Mouse (Mus musculus): ENCODE measurements at regions not wholly inside any gene's neighbourhood (a gene's known extent, or its start where the extent isn't known, plus 50 kb on each side); places are given as distances from the start of the nearest gene placed in this dataset.

- no peak for ATAC-seq (replicated peaks)
- H3K27me3 ChIP-seq: no peaks in the 10 kb centered on the region
- 84% methylated on average over 5 of the region's 5 CpGs for WGBS
- H3K27ac ChIP-seq (replicated peaks): no peak overlapping the region
- H3K9me3 ChIP-seq: no peaks in the 10 kb centered on the region
- H3K9ac ChIP-seq (replicated peaks): no peak overlapping the region
- H3K36me3 ChIP-seq: no peaks in the 10 kb centered on the region
- no peaks in the 10 kb centered on the region for H3K4me1 ChIP-seq
- no peak overlapping the region for H3K4me3 ChIP-seq
- H3K4me2 ChIP-seq (replicated peaks): no peak overlapping the region
These were observed 593.2 kb upstream of the Nrp1 start for GRCm38 (mm10) chr8:127765199-127765598.

GRCm38 (mm10) chr8:127768311-127768710 is 590.1 kb upstream of the Nrp1 start:
- Histone ChIP-seq H3K27me3 (no peaks in the 10 kb centered on the region), H3K9ac (replicated peaks) (no peak overlapping the region), H3K4me3 (no peak overlapping the region), H3K9me3 (peaks cover 5% of the 10 kb centered on the region; the same call in 1 of the 2 replicates), H3K4me1 (no peaks in the 10 kb centered on the region), H3K27ac (replicated peaks) (no peak overlapping the region), H3K36me3 (no peaks in the 10 kb centered on the region), H3K4me2 (replicated peaks) (no peak overlapping the region)
- WGBS: 21% methylated on average over 3 of the region's 3 CpGs
- ATAC-seq (replicated peaks): no peak

- WGBS: 95% methylated on average over 1 of the region's 1 CpGs
- no peak for ATAC-seq (replicated peaks)
These were observed 588.8 kb upstream of the Nrp1 start for GRCm38 (mm10) chr8:127769651-127770050.

GRCm38 (mm10) chr8:127771781-127772180 is 586.6 kb upstream of the Nrp1 start:
- H3K4me3 ChIP-seq: no peak overlapping the region
- H3K9ac ChIP-seq (replicated peaks): no peak overlapping the region
- WGBS: 87% methylated on average over 1 of the region's 1 CpGs
- no peak for ATAC-seq (replicated peaks)
- H3K9me3 ChIP-seq: peaks cover 5% of the 10 kb centered on the region; the same call in 1 of the 2 replicates
- H3K4me2 ChIP-seq (replicated peaks): no peak overlapping the region
- H3K36me3 ChIP-seq: no peaks in the 10 kb centered on the region
- no peaks in the 10 kb centered on the region for H3K27me3 ChIP-seq
- H3K27ac ChIP-seq (replicated peaks): no peak overlapping the region
- peaks cover 23% of the 10 kb centered on the region for H3K4me1 ChIP-seq

More at GRCm38 (mm10) chr8:127769651-127770050, 588.8 kb upstream of the Nrp1 start:
- H3K4me1 ChIP-seq: peaks cover 11% of the 10 kb centered on the region
- no peak overlapping the region for H3K4me3 ChIP-seq
- H3K27ac ChIP-seq (replicated peaks): no peak overlapping the region
- no peaks in the 10 kb centered on the region for H3K27me3 ChIP-seq
- no peak overlapping the region for H3K9ac ChIP-seq (replicated peaks)
- peaks cover 5% of the 10 kb centered on the region; the same call in 1 of the 2 replicates for H3K9me3 ChIP-seq
- H3K4me2 ChIP-seq (replicated peaks): no peak overlapping the region
- H3K36me3 ChIP-seq: no peaks in the 10 kb centered on the region

- 92% methylated on average over 3 of the region's 3 CpGs for WGBS
- ATAC-seq (replicated peaks): no peak
- Histone ChIP-seq H3K4me1 (peaks cover 23% of the 10 kb centered on the region), H3K27me3 (no peaks in the 10 kb centered on the region), H3K9me3 (peaks cover 5% of the 10 kb centered on the region; the same call in 1 of the 2 replicates), H3K4me2 (replicated peaks) (no peak overlapping the region), H3K36me3 (no peaks in the 10 kb centered on the region), H3K4me3 (no peak overlapping the region), H3K9ac (replicated peaks) (no peak overlapping the region), H3K27ac (replicated peaks) (no peak overlapping the region)
These were observed 586.0 kb upstream of the Nrp1 start for GRCm38 (mm10) chr8:127772415-127772814.

GRCm38 (mm10) chr8:127772917-127773316 is 585.5 kb upstream of the Nrp1 start:
- ATAC-seq (replicated peaks): no peak
- 94% methylated on average over 2 of the region's 2 CpGs for WGBS
- H3K9me3 ChIP-seq: peaks cover 5% of the 10 kb centered on the region; the same call in 1 of the 2 replicates
- peaks cover 23% of the 10 kb centered on the region for H3K4me1 ChIP-seq
- no peak overlapping the region for H3K9ac ChIP-seq (replicated peaks)
- no peak overlapping the region for H3K4me3 ChIP-seq
- H3K27me3 ChIP-seq: no peaks in the 10 kb centered on the region
- no peaks in the 10 kb centered on the region for H3K36me3 ChIP-seq
- no peak overlapping the region for H3K27ac ChIP-seq (replicated peaks)
- no peak overlapping the region for H3K4me2 ChIP-seq (replicated peaks)

- no peak overlapping the region for H3K9ac ChIP-seq (replicated peaks)
- H3K27ac ChIP-seq (replicated peaks): peak overlapping the region; percentile 52; the same call in 1 of the 2 replicates
- peaks cover 36% of the 10 kb centered on the region for H3K4me1 ChIP-seq
- no peaks in the 10 kb centered on the region for H3K36me3 ChIP-seq
- peak; percentile 71; the same call in 1 of the 2 replicates for ATAC-seq (replicated peaks)
- H3K27me3 ChIP-seq: no peaks in the 10 kb centered on the region
- H3K4me2 ChIP-seq (replicated peaks): peak overlapping the region; percentile 1; the same call in 1 of the 2 replicates
- 43% methylated on average over 9 of the region's 9 CpGs for WGBS
- peaks cover 5% of the 10 kb centered on the region; the same call in 1 of the 2 replicates for H3K9me3 ChIP-seq
- no peak overlapping the region for H3K4me3 ChIP-seq
These were observed 583.8 kb upstream of the Nrp1 start for GRCm38 (mm10) chr8:127774642-127775041.

- Histone ChIP-seq H3K4me3 (no peak overlapping the region), H3K4me1 (peaks cover 38% of the 10 kb centered on the region), H3K4me2 (replicated peaks) (no peak overlapping the region), H3K9me3 (peaks cover 5% of the 10 kb centered on the region; the same call in 1 of the 2 replicates), H3K27ac (replicated peaks) (peak overlapping the region; percentile 52), H3K27me3 (no peaks in the 10 kb centered on the region), H3K36me3 (no peaks in the 10 kb centered on the region), H3K9ac (replicated peaks) (no peak overlapping the region)
- ATAC-seq (replicated peaks): no peak; the same call in 1 of the 2 replicates
- 8% methylated on average over 1 of the region's 1 CpGs for WGBS
These were observed 583.2 kb upstream of the Nrp1 start for GRCm38 (mm10) chr8:127775160-127775559.

- 0 out of 2 replicates have a peak, but pooled peaks have one; percentile 36 for ATAC-seq (replicated peaks)
- peaks cover 38% of the 10 kb centered on the region for H3K4me1 ChIP-seq
- no peaks in the 10 kb centered on the region for H3K27me3 ChIP-seq
- H3K9me3 ChIP-seq: peaks cover 2% of the 10 kb centered on the region; the same call in 1 of the 2 replicates
- no peak overlapping the region for H3K4me3 ChIP-seq
- H3K36me3 ChIP-seq: no peaks in the 10 kb centered on the region
- no peak overlapping the region for H3K9ac ChIP-seq (replicated peaks)
- no peak overlapping the region for H3K4me2 ChIP-seq (replicated peaks)
- H3K27ac ChIP-seq (replicated peaks): peak overlapping the region; percentile 52; the same call in 1 of the 2 replicates
- WGBS: 29% methylated on average over 7 of the region's 7 CpGs
These were observed 582.7 kb upstream of the Nrp1 start for GRCm38 (mm10) chr8:127775747-127776146.

- WGBS: 58% methylated on average over 4 of the region's 4 CpGs
- Histone ChIP-seq H3K27me3 (no peaks in the 10 kb centered on the region), H3K9me3 (no peaks in the 10 kb centered on the region), H3K4me2 (replicated peaks) (no peak overlapping the region), H3K36me3 (no peaks in the 10 kb centered on the region), H3K4me3 (no peak overlapping the region), H3K4me1 (peaks cover 38% of the 10 kb centered on the region), H3K27ac (replicated peaks) (no peak overlapping the region), H3K9ac (replicated peaks) (no peak overlapping the region)
- no peak for ATAC-seq (replicated peaks)
These were observed 579.9 kb upstream of the Nrp1 start for GRCm38 (mm10) chr8:127778352-127779020.

GRCm38 (mm10) chr8:127779021-127779689 is 579.2 kb upstream of the Nrp1 start:
- no peak for ATAC-seq (replicated peaks)
- H3K4me1 ChIP-seq: peaks cover 31% of the 10 kb centered on the region
- no peaks in the 10 kb centered on the region for H3K36me3 ChIP-seq
- H3K4me3 ChIP-seq: no peak overlapping the region
- H3K4me2 ChIP-seq (replicated peaks): no peak overlapping the region
- no peaks in the 10 kb centered on the region for H3K27me3 ChIP-seq
- H3K9ac ChIP-seq (replicated peaks): no peak overlapping the region
- 31% methylated on average over 7 of the region's 7 CpGs for WGBS
- no peaks in the 10 kb centered on the region for H3K9me3 ChIP-seq
- H3K27ac ChIP-seq (replicated peaks): peak overlapping the region; percentile 9; the same call in 1 of the 2 replicates

- H3K36me3 ChIP-seq: no peaks in the 10 kb centered on the region
- no peaks in the 10 kb centered on the region for H3K9me3 ChIP-seq
- H3K27me3 ChIP-seq: no peaks in the 10 kb centered on the region
- peaks cover 17% of the 10 kb centered on the region for H3K4me1 ChIP-seq
- H3K4me3 ChIP-seq: no peak overlapping the region
- ATAC-seq (replicated peaks): no peak
- H3K9ac ChIP-seq (replicated peaks): no peak overlapping the region
- H3K27ac ChIP-seq (replicated peaks): no peak overlapping the region
- WGBS: 93% methylated on average over 3 of the region's 3 CpGs
- no peak overlapping the region for H3K4me2 ChIP-seq (replicated peaks)
These were observed 577.8 kb upstream of the Nrp1 start for GRCm38 (mm10) chr8:127780596-127780995.
